Mouse (Mus musculus) MEL (cell line): ENCODE measurements around the gene Gm15155. TPM values are rescaled to one million over a fixed set of nuclear protein-coding genes. Genes with fewer than 3 reads are reported as not detected.

Source experiments
- DNase-seq: peaks from one replicate; pipeline ENCODE4 v3.0.0; 2011; ENCODE audit warnings: low read depth, low spot score
- H3K27ac ChIP-seq: 2 replicates; pipeline ENCODE4 v1.5.1; 2012; ENCODE audit warnings: low read depth, mild to moderate bottlenecking, control low read depth, low read length, moderate library complexity; ENCODE audit not compliant: control insufficient read depth
- H3K27me3 ChIP-seq, 2 experiments: fragments of 150-350 bp in 1 of 2; sonication (generic) in 1 of 2; 2 replicates each; pipeline ENCODE4 v1.6.1; 2012; ENCODE audit warnings: low read length in 2 of 2, mild to moderate bottlenecking in 2 of 2, improper control_type of control experiment in 1 of 2, moderate library complexity in 1 of 2; ENCODE audit not compliant: insufficient read depth in 2 of 2, control insufficient read depth in 1 of 2
- H3K36me3 ChIP-seq, 2 experiments: 2 replicates each; pipeline ENCODE4 v1.6.1; 2012 to 2014; ENCODE audit warnings: low read length in 2 of 2, improper control_type of control experiment in 1 of 2, inconsistent platforms in 1 of 2, mild to moderate bottlenecking in 1 of 2; ENCODE audit not compliant: insufficient read depth in 2 of 2, control insufficient read depth in 1 of 2
- H3K4me1 ChIP-seq, 2 experiments: fragments of 150-350 bp in 1 of 2; sonication (generic) in 1 of 2; 2 replicates each; pipeline ENCODE4 v1.6.1; 2012; ENCODE audit warnings: low read length in 2 of 2, improper control_type of control experiment in 1 of 2, mild to moderate bottlenecking in 1 of 2; ENCODE audit not compliant: insufficient read depth in 2 of 2, control insufficient read depth in 1 of 2
- H3K4me3 ChIP-seq, 2 experiments: fragments of 150-350 bp in 1 of 2; sonication (generic) in 1 of 2; 2 replicates each; pipeline ENCODE4 v1.5.1; 2012; ENCODE audit warnings: low read depth in 2 of 2, low read length in 2 of 2, mild to moderate bottlenecking in 2 of 2, moderate library complexity in 2 of 2, control low read depth in 1 of 2, improper control_type of control experiment in 1 of 2; ENCODE audit not compliant: control insufficient read depth in 1 of 2, insufficient read depth in 1 of 2
- H3K79me2 ChIP-seq: 2 replicates; pipeline ENCODE4 v1.6.1; 2012; ENCODE audit warnings: mild to moderate bottlenecking, low read length, moderate library complexity; ENCODE audit not compliant: control insufficient read depth, poor library complexity, insufficient read depth
- H3K9ac ChIP-seq: 2 replicates; pipeline ENCODE4 v1.6.1; 2012; ENCODE audit warnings: low read depth, mild to moderate bottlenecking, control low read depth, low read length, moderate library complexity; ENCODE audit not compliant: control insufficient read depth, poor library complexity, severe bottlenecking
- H3K9me3 ChIP-seq: fragments of 150-350 bp; sonication (generic); replicated peaks from 2 replicates; pipeline ENCODE4 v1.6.1; 2012; ENCODE audit warnings: mild to moderate bottlenecking, low read length, improper control_type of control experiment, moderate library complexity; ENCODE audit not compliant: insufficient read depth
- BHLHE40 ChIP-seq: IDR thresholded peaks from 2 replicates; pipeline ENCODE4 v1.6.1; 2012; ENCODE audit warnings: low read depth, mild to moderate bottlenecking, inconsistent platforms, low read length, improper control_type of control experiment, borderline replicate concordance
- CHD1 ChIP-seq: IDR thresholded peaks from 2 replicates; pipeline ENCODE4 v1.6.1; 2012; ENCODE audit warnings: low read depth, mild to moderate bottlenecking, inconsistent platforms, low read length, improper control_type of control experiment
- E2F4 ChIP-seq: IDR thresholded peaks from 2 replicates; pipeline ENCODE4 v1.6.1; 2011; ENCODE audit warnings: low read depth, low read length, improper control_type of control experiment, borderline replicate concordance
- ELF1 ChIP-seq: IDR thresholded peaks from 2 replicates; pipeline ENCODE4 v1.6.1; 2014; ENCODE audit warnings: low read depth, mild to moderate bottlenecking, inconsistent platforms, low read length, improper control_type of control experiment, moderate library complexity
- GABPA ChIP-seq: IDR thresholded peaks from 2 replicates; pipeline ENCODE4 v1.6.1; 2012; ENCODE audit warnings: low read depth, mild to moderate bottlenecking, inconsistent platforms, low read length, improper control_type of control experiment, moderate library complexity
- GATA1 ChIP-seq: IDR thresholded peaks from 2 replicates; pipeline ENCODE4 v1.6.1; 2011; ENCODE audit warnings: low read depth, low read length, improper control_type of control experiment
- HCFC1 ChIP-seq: IDR thresholded peaks from 2 replicates; pipeline ENCODE4 v1.6.1; 2012; ENCODE audit warnings: low read depth, mild to moderate bottlenecking, inconsistent platforms, low read length, improper control_type of control experiment, moderate library complexity
- MAFK ChIP-seq: IDR thresholded peaks from 2 replicates; pipeline ENCODE4 v1.6.1; 2011; ENCODE audit warnings: low read depth, mild to moderate bottlenecking, low read length, improper control_type of control experiment, borderline replicate concordance
- MAZ ChIP-seq: IDR thresholded peaks from 2 replicates; pipeline ENCODE4 v1.6.1; 2012; ENCODE audit warnings: low read depth, mild to moderate bottlenecking, inconsistent platforms, low read length, improper control_type of control experiment
- MXI1 ChIP-seq: IDR thresholded peaks from 2 replicates; pipeline ENCODE4 v1.6.1; 2011; ENCODE audit warnings: mild to moderate bottlenecking, low read depth, low read length, improper control_type of control experiment
- NELFE ChIP-seq: IDR thresholded peaks from 2 replicates; pipeline ENCODE4 v1.6.1; 2011; ENCODE audit warnings: low read depth, low read length, improper control_type of control experiment
- NRF1 ChIP-seq: IDR thresholded peaks from 2 replicates; pipeline ENCODE4 v1.6.1; 2014; ENCODE audit warnings: low read depth, mild to moderate bottlenecking, inconsistent platforms, low read length, improper control_type of control experiment, moderate library complexity; ENCODE audit not compliant: poor library complexity, insufficient read depth, severe bottlenecking
- POLR2A ChIP-seq, 2 experiments: IDR thresholded peaks; 2 replicates each; pipeline ENCODE4 v1.6.1; 2011 to 2012; ENCODE audit warnings: low read length in 2 of 2, mild to moderate bottlenecking in 2 of 2, control low read depth in 1 of 2, improper control_type of control experiment in 1 of 2, low read depth in 1 of 2, moderate library complexity in 1 of 2; ENCODE audit not compliant: control insufficient read depth in 1 of 2, insufficient read depth in 1 of 2, poor library complexity in 1 of 2
- POLR2AphosphoS5 ChIP-seq: IDR thresholded peaks from 2 replicates; pipeline ENCODE4 v1.6.1; 2012; ENCODE audit warnings: low read depth, borderline replicate concordance, mild to moderate bottlenecking, inconsistent platforms, low read length, moderate library complexity, mixed read lengths
- SIN3A ChIP-seq: IDR thresholded peaks from 2 replicates; pipeline ENCODE4 v1.6.1; 2012; ENCODE audit warnings: low read length, improper control_type of control experiment, inconsistent platforms
- SMC3 ChIP-seq: IDR thresholded peaks from 2 replicates; pipeline ENCODE4 v1.6.1; 2011; ENCODE audit warnings: low read depth, low read length, improper control_type of control experiment
- TBP ChIP-seq: IDR thresholded peaks from 2 replicates; pipeline ENCODE4 v1.8.0; 2011; ENCODE audit warnings: low read depth, low read length, improper control_type of control experiment
- TCF12 ChIP-seq: IDR thresholded peaks from 2 replicates; pipeline ENCODE4 v1.6.1; 2014; ENCODE audit warnings: low read depth, mild to moderate bottlenecking, inconsistent platforms, low read length, improper control_type of control experiment, moderate library complexity
- USF1 ChIP-seq: IDR thresholded peaks from 2 replicates; pipeline ENCODE4 v1.6.1; 2014; ENCODE audit warnings: low read depth, mild to moderate bottlenecking, inconsistent platforms, low read length, improper control_type of control experiment, moderate library complexity
- USF2 ChIP-seq, 2 experiments: IDR thresholded peaks; 2 replicates each; pipeline ENCODE4 v1.6.1; 2011 to 2012; ENCODE audit warnings: improper control_type of control experiment in 2 of 2, low read length in 2 of 2, borderline replicate concordance in 1 of 2, inconsistent platforms in 1 of 2, low read depth in 1 of 2, mild to moderate bottlenecking in 1 of 2; ENCODE audit not compliant: insufficient read depth in 1 of 2
- ZC3H11A ChIP-seq: IDR thresholded peaks from 2 replicates; pipeline ENCODE4 v1.6.1; 2012; ENCODE audit warnings: low read depth, mild to moderate bottlenecking, inconsistent platforms, low read length, improper control_type of control experiment
- ZNF384 ChIP-seq: IDR thresholded peaks from 2 replicates; pipeline ENCODE4 v1.6.1; 2012; ENCODE audit warnings: low read depth, mild to moderate bottlenecking, inconsistent platforms, low read length, improper control_type of control experiment
- polyA plus RNA-seq, 2 experiments: library from polyadenylated mRNA; stranded (reverse) in 1 of 2; unstranded in 1 of 2; fragments of >175 nt in 1 of 2; fragments of >200 nt in 1 of 2; gene quantifications; 2 replicates each; pipeline versions ENCODE4 v1.2.1 to v1.2.4; 2012; ENCODE audit warnings: low replicate concordance in 2 of 2, low read depth in 1 of 2; ENCODE audit not compliant: insufficient read length in 2 of 2, insufficient read depth in 1 of 2, missing spikeins in 1 of 2
- total RNA-seq: library from RNA; depleted of rRNA; stranded (reverse); fragments of 300-350 nt; gene quantifications from 2 replicates; pipeline ENCODE4 v1.2.3, GENCODE M21; 2012

Gene Gm15155
- total and polyA plus RNA-seq, 3 experiments: not detected

DNA sequence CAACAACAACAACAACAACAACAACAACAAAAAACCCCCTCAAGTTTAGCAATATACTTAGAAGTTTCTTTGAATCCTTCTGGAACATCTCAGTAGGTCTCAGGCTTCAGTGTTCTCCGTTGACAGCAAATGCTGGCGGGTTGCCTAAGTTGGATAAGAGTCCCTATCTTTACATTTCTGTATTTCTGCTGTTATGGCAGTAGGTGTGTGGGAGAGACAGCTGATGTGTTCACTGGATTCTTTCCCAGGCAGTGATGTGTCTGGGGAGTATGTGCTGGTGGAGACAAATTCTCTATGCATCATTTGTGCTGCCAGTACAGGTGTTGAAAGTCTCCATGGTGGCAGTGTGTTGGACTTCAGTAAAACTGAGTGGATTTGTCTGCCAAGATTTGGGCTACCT lies 23.3 kb upstream of the Gm15155 start:
- no peak for DNase-seq
- H3K4me1 ChIP-seq: no peaks in the 10 kb centered on the region
- H3K36me3 ChIP-seq: no peaks in the 10 kb centered on the region
- no peak overlapping the region for H3K4me3 ChIP-seq
- no peaks in the 10 kb centered on the region for H3K9me3 ChIP-seq
- H3K79me2 ChIP-seq: no peaks in the 10 kb centered on the region
- H3K27ac ChIP-seq: no peak overlapping the region
- no peaks in the 10 kb centered on the region for H3K27me3 ChIP-seq
- TF ChIP-seq GABPA: no peak
- TF ChIP-seq SIN3A: no peak
- TF ChIP-seq ZNF384: no peak
- no peak for TF ChIP-seq MAZ
- no peak for TF ChIP-seq TCF12
- TF ChIP-seq SMC3: no peak
- no peak for TF ChIP-seq ZC3H11A
- TF ChIP-seq E2F4: no peak
- no peak for TF ChIP-seq POLR2AphosphoS5
- no peak for TF ChIP-seq NELFE
- TF ChIP-seq, all 39 proteins: peak for 0
- H3K9ac ChIP-seq: no peak overlapping the region

DNA sequence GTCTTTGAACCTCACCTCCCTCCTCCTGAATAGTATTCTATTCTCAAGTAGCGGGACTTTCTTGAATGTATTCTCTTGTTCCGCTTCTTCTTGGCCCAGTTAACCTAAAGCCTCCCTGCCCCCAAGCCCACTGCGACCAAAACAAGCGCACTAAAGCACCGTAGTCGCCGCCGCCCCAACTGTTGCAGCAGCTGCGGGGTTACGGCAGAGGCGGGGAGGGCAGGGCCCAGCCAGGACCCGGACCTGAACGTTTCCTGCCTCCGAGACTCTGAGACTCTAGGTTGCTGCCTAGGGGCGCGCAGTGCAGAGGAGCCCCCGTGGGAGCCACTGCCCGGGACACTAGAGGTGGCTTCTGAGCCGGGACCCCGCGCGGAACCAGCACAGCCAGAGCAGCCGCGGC lies 2.0 kb upstream of the Gm15155 start:
- Histone ChIP-seq H3K9me3 (no peaks in the 10 kb centered on the region), H3K27ac (no peak overlapping the region), H3K36me3 (no peaks in the 10 kb centered on the region), H3K9ac (no peak overlapping the region), H3K27me3 (no peaks in the 10 kb centered on the region), H3K4me3 (no peak overlapping the region), H3K4me1 (no peaks in the 10 kb centered on the region), H3K79me2 (no peaks in the 10 kb centered on the region)
- no peak for TF ChIP-seq GATA1
- no peak for TF ChIP-seq USF2 (IDR thresholded peaks at IDR 0.05; ENCODE audit: borderline replicate concordance in 1 of 2, insufficient read depth in 1 of 2, low read depth in 1 of 2, low read length in 2 of 2)
- TF ChIP-seq MXI1: no peak
- TF ChIP-seq POLR2A (IDR thresholded peaks at IDR 0.05; ENCODE audit: control insufficient read depth in 1 of 2, insufficient read depth in 1 of 2, low read depth in 1 of 2, low read length in 2 of 2, poor library complexity in 1 of 2): no peak
- no peak for TF ChIP-seq MAFK
- TF ChIP-seq SMC3: no peak
- no peak for TF ChIP-seq NRF1
- no peak for TF ChIP-seq E2F4
- TF ChIP-seq POLR2AphosphoS5: no peak
- TF ChIP-seq ELF1: no peak
- no peak for TF ChIP-seq BHLHE40
- no peak for TF ChIP-seq CHD1
- TF ChIP-seq HCFC1: no peak
- no peak for TF ChIP-seq USF1
- TF ChIP-seq TBP: no peak
- no peak for DNase-seq
